9 mouse cellular contexts compared by ENCODE assay signal in the genomic region with DNA sequence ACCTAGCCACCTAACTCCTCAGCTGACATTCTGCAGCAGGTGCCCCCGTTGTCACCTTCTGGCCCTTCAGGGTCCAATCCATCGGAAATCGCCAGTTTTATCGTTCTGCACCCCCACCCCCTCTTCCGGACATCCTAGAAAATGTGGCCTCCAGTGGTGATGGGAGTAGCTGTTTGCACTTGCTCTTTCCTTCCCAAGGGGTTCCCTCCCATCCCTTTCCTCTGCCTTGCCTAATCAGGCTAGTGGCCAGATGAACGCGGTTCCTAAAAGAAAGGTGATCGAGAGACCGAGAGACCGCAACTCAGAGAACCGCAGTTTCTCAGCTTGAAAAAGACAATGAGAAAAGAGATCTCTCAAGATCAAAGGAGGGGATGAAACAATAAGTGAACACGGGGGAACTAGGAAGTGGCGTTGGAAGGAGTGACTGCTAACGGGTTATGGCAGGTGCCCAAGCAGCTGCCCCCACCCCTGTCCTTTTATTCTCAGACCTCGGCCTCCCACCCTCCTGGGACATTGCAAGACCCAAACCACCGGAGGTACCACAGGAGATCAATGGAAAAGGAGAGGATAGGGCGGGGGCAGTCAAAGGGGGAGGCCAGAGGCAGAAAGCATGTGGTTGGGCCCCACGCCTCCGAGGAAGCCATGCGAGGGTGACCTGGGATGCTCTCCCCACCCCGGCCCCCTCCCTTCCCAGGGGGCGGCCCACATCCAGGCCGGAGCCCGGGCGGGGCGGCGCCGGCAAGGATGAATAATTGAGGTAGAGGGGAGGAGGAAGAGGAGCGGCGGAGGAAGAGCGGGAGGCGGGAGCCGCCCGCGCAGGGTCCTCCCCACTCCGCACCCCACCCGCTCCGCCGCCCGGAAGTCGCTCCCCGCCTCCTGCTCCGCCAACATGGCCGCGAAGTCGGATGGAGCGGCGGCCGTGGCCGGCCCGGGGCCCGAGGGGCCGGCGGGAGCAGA. TPM values are rescaled to one million over a fixed set of nuclear protein-coding genes. Genes with fewer than 3 reads are reported as not detected.
A peak's percentile ranks its signal among the peaks of the same experiment; 100 is the strongest.
DNase-seq lines count a peak whose midpoint lies in the region; ATAC-seq lines count a peak whose summit lies in the region.
"Had no signal": no experiment of that assay in that cellular context is flagged by ENCODE, and none has a peak within 500 bp of the region (broad histone marks: within the 10 kb centered on the region; RNA-seq: fewer than 3 reads in every experiment).

A gene (plus strand): TSS at position 727 of the 957 bp plus-strand sequence.

- H3K27me3 ChIP-seq in lung, embryonic 16.5 days (ENCODE audit: control insufficient read depth, insufficient read depth, low read depth, low read length): peaks cover 34% of the 10 kb centered on the region
- H3K27me3 ChIP-seq in midbrain, embryonic 12.5 days: peaks cover 41% of the 10 kb centered on the region

- 5% methylated on average over 36 of the region's 54 CpGs for WGBS in lung, embryonic 16.5 days
- 2% methylated on average over 47 of the region's 54 CpGs for WGBS in midbrain, embryonic 12.5 days

- H3K36me3 ChIP-seq in lung, embryonic 16.5 days (ENCODE audit: control insufficient read depth, insufficient read depth, low read length): no peaks in the 10 kb centered on the region
- H3K36me3 ChIP-seq in midbrain, embryonic 12.5 days: no peaks in the 10 kb centered on the region

- peak; percentile 28; the same call in 1 of the 2 replicates for ATAC-seq in lung, embryonic 16.5 days (ENCODE audit: low read depth)
- ATAC-seq in granulocyte monocyte progenitor cell, adult 5-6 weeks (replicated peaks; ENCODE audit: poor library complexity, severe bottlenecking): 0 out of 2 replicates have a peak, but pooled peaks have one; percentile 4
- ATAC-seq in midbrain, embryonic 12.5 days (ENCODE audit: low FRiP score, low read depth): peak; percentile 66

- peak within 1 kb of the TSS; percentile 48 for H3K4me3 ChIP-seq in lung, embryonic 16.5 days (ENCODE audit: low read length)
- H3K4me3 ChIP-seq in midbrain, embryonic 12.5 days: peak within 1 kb of the TSS; percentile 69

- DNase-seq in adrenal gland, adult (ENCODE audit: inconsistent age in 2 of 2, low spot score in 1 of 2): peak; percentile 29 to 45
- DNase-seq in adrenal gland, postnatal 25 days: no peak
- no peak for DNase-seq in lung, postnatal 14 days
- no peak for DNase-seq in gastrocnemius, adult 8-10 months (ENCODE audit: low spot score in 2 of 2)
- no peak for DNase-seq in frontal cortex, postnatal 14 days (ENCODE audit: low spot score in 2 of 2)

- no peak within 1 kb of the TSS for H3K27ac ChIP-seq in lung, embryonic 16.5 days (ENCODE audit: low read length)
- H3K27ac ChIP-seq in midbrain, embryonic 12.5 days (replicated peaks): peak within 1 kb of the TSS; percentile 74

- H3K9me3 ChIP-seq in lung, embryonic 16.5 days (ENCODE audit: control insufficient read depth, low read length): no peaks in the 10 kb centered on the region
- H3K9me3 ChIP-seq in midbrain, embryonic 12.5 days: no peaks in the 10 kb centered on the region

- no peak within 1 kb of the TSS for H3K9ac ChIP-seq in lung, embryonic 16.5 days (ENCODE audit: low read length)
- H3K9ac ChIP-seq in midbrain, embryonic 12.5 days (replicated peaks): peak within 1 kb of the TSS; percentile 66

- H3K4me1 ChIP-seq in lung, embryonic 16.5 days (replicated peaks; ENCODE audit: control insufficient read depth, insufficient read depth, low read length): peaks cover 4% of the 10 kb centered on the region; the same call in 1 of the 2 replicates
- H3K4me1 ChIP-seq in midbrain, embryonic 12.5 days: peaks cover 16% of the 10 kb centered on the region; the same call in 1 of the 2 replicates

- peak within 1 kb of the TSS; percentile 72 for H3K4me2 ChIP-seq in lung, embryonic 16.5 days (ENCODE audit: low read depth, low read length)
- peak within 1 kb of the TSS; percentile 89 for H3K4me2 ChIP-seq in midbrain, embryonic 12.5 days (replicated peaks)

RNA-seq across cellular contexts. Expression of the gene that starts here (rescaled TPM):
- total RNA-seq in adrenal gland, postnatal 25 days (2021): 0.57 and 1.4 TPM in 2 replicates
- polyA plus RNA-seq in lung, embryonic 16.5 days (2015; fragmentation: Nextera tagmentation; extraction: Ambion mirVana): not detected in 2 replicates
- not detected in 2 replicates for total RNA-seq in granulocyte monocyte progenitor cell, adult 5-6 weeks (2014; fragmentation: Nextera tagmentation)
- total RNA-seq in granulocyte monocyte progenitor cell, adult 5-6 weeks (2017): not detected in 2 replicates
- polyA plus RNA-seq in midbrain, embryonic 12.5 days (2016; fragmentation: Nextera tagmentation; extraction: Ambion mirVana): 0.97 and 1.5 TPM in 2 replicates
- not detected for total RNA-seq in gastrocnemius, adult 8-10 months (2022)
- total RNA-seq: common myeloid progenitor, adult 5-6 weeks had no signal

Comparison
In these comparisons a context has a peak if more than half of its experiments do, and no peak if none do; other contexts are left out.
1. DNase-seq: peak in adrenal gland, adult (2 of 2); none in adrenal gland, postnatal 25 days (single experiment), lung, postnatal 14 days (single experiment), gastrocnemius, adult 8-10 months (0 of 2) and frontal cortex, postnatal 14 days (0 of 2).
2. Peak in ATAC-seq, H3K4me3 ChIP-seq and H3K4me2 ChIP-seq in lung, embryonic 16.5 days; RNA of the gene not detected or under 1 TPM.
3. Peak in ATAC-seq in granulocyte monocyte progenitor cell, adult 5-6 weeks; RNA of the gene not detected or under 1 TPM.
4. ATAC-seq: peak in every context shown above with its lines; median percentile 66 in midbrain, embryonic 12.5 days; 28 in lung, embryonic 16.5 days; 4 in granulocyte monocyte progenitor cell, adult 5-6 weeks.